Mouse (Mus musculus) C3H10T1/2 (cell line): Measurements from ENCODE around the gene Stox2. TPM values are rescaled to one million over a fixed set of nuclear protein-coding genes. Genes with fewer than 3 reads are reported as not detected.

Source experiments
- polyA plus RNA-seq, 2 experiments: library from polyadenylated mRNA; unstranded; fragments of >200 nt; fragmentation: generic; extraction: Trizol; gene quantifications; one replicate each; pipeline ENCODE4 v1.2.1; 2012; ENCODE audit warnings: missing spikeins in 2 of 2

Stox2 gene
- polyA plus RNA-seq = not detected

DNA sequence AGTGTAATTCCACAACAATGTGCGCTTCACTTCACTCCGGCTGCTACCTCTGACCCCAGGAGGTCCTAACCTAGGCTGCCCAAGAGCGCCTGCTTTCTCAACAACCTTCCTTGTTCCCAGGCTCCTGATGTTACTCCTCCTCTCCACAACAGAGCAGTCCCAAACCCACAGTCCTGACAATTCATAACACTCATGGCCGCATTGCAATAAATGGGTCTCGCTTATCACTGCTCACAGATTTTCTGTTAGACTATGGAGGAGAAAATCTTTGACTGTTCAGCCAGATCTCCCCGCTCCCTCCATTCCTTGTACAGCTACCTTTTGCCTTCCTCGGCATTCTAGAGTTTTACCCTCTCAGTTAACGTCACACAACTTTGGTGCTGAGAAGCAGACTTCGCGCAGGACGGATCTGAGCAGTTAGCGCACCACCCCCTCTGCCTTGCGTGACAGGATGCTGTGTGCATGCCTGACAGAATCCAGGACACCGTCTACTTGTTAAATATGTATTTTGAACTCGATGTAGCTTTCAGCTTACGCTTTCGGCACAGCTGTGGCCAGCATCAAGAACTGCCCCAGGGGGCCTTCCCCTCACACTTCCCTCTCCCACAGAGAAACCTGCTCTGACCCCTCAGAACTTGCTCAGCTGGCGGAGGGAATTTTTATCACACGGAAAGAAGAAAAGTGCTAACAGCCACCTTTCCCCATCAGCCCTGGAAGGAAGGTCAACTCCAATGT, at the start of gene Stox2:
Gene Stox2, minus strand, starts transcription at position 51 of the 735 bp plus-strand sequence.

Other genes with a start within 250 kb of the Stox2 start
- gene Trappc11, start 87.1 kb upstream of the Stox2 start, polyA plus RNA-seq = 1 to 10 TPM; 1.0 to 9.5 TPM
- gene Rwdd4a, start 87.3 kb upstream of the Stox2 start, polyA plus RNA-seq = 1 to 10 TPM; 8.0 to 8.1 TPM
- 1 to 10 TPM; 1.6 to 8.1 TPM for gene Ing2, start 229.2 kb upstream of the Stox2 start, polyA plus RNA-seq